Mouse (Mus musculus): ENCODE results near the gene Armcx4.

DNA sequence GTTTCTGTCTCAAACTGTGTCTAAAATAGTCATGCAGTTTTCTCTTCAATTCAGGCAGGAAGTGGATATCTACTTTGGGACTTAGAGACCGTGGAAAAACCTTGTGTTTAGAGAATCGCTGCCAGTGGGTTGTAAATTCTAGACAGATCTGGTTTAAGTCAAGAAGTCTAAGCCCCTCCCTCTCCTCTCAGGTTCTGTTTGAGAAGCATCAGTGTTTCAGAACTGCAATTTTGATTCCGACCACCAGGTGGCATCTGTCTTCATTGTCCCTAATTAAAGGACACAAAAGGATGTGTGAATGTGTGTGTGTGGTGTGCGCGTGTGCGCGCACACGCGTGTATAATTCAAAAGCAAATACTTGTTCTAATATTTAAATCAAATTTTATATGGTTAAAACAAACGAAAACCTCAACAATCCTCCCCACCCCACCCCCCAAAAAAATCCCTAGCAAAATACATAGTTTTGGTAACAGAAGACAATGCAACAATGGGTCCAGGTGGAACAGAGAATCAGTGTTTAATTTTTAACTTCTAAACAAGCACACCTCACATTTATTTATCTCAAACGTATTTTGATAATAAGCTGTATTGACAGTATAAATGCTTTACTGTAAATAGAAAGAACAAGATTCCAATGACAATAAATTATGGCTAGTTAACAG, 38.2 kb upstream of the Armcx4 start:
- TF ChIP-seq GATA1 (IDR thresholded peaks at IDR 0.05; ENCODE audit: borderline replicate concordance, low read length) (no peak), FLI1 (IDR thresholded peaks at IDR 0.05; ENCODE audit: low read length) (no peak)
